Mouse (Mus musculus): Measurements from ENCODE around the gene Nfic. TPM values are rescaled to one million over a fixed set of nuclear protein-coding genes. Genes with fewer than 3 reads are reported as not detected.

Gene Nfic
- polyA plus RNA-seq, 1 experiment from 2014 or later: 15.4 TPM

- Histone ChIP-seq H3K27ac (ENCODE audit: low read length) (no peak overlapping the region), H3K9ac (ENCODE audit: low read depth, low read length) (peak overlapping the region; percentile 30), H3K9me3 (replicated peaks; ENCODE audit: control insufficient read depth, low read length, poor library complexity, severe bottlenecking) (no peaks in the 10 kb centered on the region), H3K4me1 (ENCODE audit: control insufficient read depth, insufficient read depth, low read length) (peaks cover 39% of the 10 kb centered on the region), H3K27me3 (ENCODE audit: control insufficient read depth, insufficient read depth, low read depth, low read length) (peaks cover 14% of the 10 kb centered on the region), H3K36me3 (ENCODE audit: control insufficient read depth, insufficient read depth, low read length) (peaks cover 1% of the 10 kb centered on the region; the same call in 1 of the 2 replicates), H3K4me2 (ENCODE audit: low read length) (peak overlapping the region; percentile 14; the same call in 1 of the 2 replicates), H3K4me3 (ENCODE audit: low read depth, low read length) (no peak overlapping the region)
- no peak for ATAC-seq
- WGBS: 28% methylated on average over 10 of the region's 10 CpGs
Observed at GRCm38 (mm10) chr10:81425236-81425850, 30.1 kb downstream of the Nfic start.

GRCm38 (mm10) chr10:81424246-81425051 is 31.0 kb downstream of the Nfic start:
- Histone ChIP-seq H3K27ac (ENCODE audit: low read length) (no peak overlapping the region), H3K27me3 (ENCODE audit: control insufficient read depth, insufficient read depth, low read depth, low read length) (peaks cover 14% of the 10 kb centered on the region), H3K36me3 (ENCODE audit: control insufficient read depth, insufficient read depth, low read length) (peaks cover 7% of the 10 kb centered on the region; the same call in 1 of the 2 replicates), H3K4me3 (ENCODE audit: low read depth, low read length) (no peak overlapping the region), H3K9ac (ENCODE audit: low read depth, low read length) (no peak overlapping the region), H3K4me1 (ENCODE audit: control insufficient read depth, insufficient read depth, low read length) (peaks cover 35% of the 10 kb centered on the region), H3K4me2 (ENCODE audit: low read length) (peak overlapping the region; percentile 17; the same call in 1 of the 2 replicates), H3K9me3 (replicated peaks; ENCODE audit: control insufficient read depth, low read length, poor library complexity, severe bottlenecking) (no peaks in the 10 kb centered on the region)
- ATAC-seq: no peak
- 6% methylated on average over 23 of the region's 25 CpGs for WGBS

GRCm38 (mm10) chr10:81423476-81424245 is 31.8 kb downstream of the Nfic start:
- Histone ChIP-seq H3K4me1 (ENCODE audit: control insufficient read depth, insufficient read depth, low read length) (peaks cover 32% of the 10 kb centered on the region), H3K4me2 (ENCODE audit: low read length) (no peak overlapping the region), H3K27me3 (ENCODE audit: control insufficient read depth, insufficient read depth, low read depth, low read length) (peaks cover 14% of the 10 kb centered on the region), H3K27ac (ENCODE audit: low read length) (no peak overlapping the region), H3K4me3 (ENCODE audit: low read depth, low read length) (no peak overlapping the region), H3K36me3 (ENCODE audit: control insufficient read depth, insufficient read depth, low read length) (peaks cover 7% of the 10 kb centered on the region; the same call in 1 of the 2 replicates), H3K9ac (ENCODE audit: low read depth, low read length) (no peak overlapping the region), H3K9me3 (replicated peaks; ENCODE audit: control insufficient read depth, low read length, poor library complexity, severe bottlenecking) (no peaks in the 10 kb centered on the region)
- WGBS: 78% methylated on average over 4 of the region's 4 CpGs
- ATAC-seq: no peak

GRCm38 (mm10) chr10:81422661-81423217 is 32.7 kb downstream of the Nfic start:
- WGBS: 76% methylated on average over 3 of the region's 3 CpGs
- Histone ChIP-seq H3K36me3 (ENCODE audit: control insufficient read depth, insufficient read depth, low read length) (peaks cover 7% of the 10 kb centered on the region; the same call in 1 of the 2 replicates), H3K4me3 (ENCODE audit: low read depth, low read length) (no peak overlapping the region), H3K9ac (ENCODE audit: low read depth, low read length) (no peak overlapping the region), H3K9me3 (replicated peaks; ENCODE audit: control insufficient read depth, low read length, poor library complexity, severe bottlenecking) (no peaks in the 10 kb centered on the region), H3K4me2 (ENCODE audit: low read length) (no peak overlapping the region), H3K27me3 (ENCODE audit: control insufficient read depth, insufficient read depth, low read depth, low read length) (peaks cover 11% of the 10 kb centered on the region), H3K27ac (ENCODE audit: low read length) (no peak overlapping the region), H3K4me1 (ENCODE audit: control insufficient read depth, insufficient read depth, low read length) (peaks cover 36% of the 10 kb centered on the region)
- ATAC-seq: no peak

GRCm38 (mm10) chr10:81422191-81422590 is 33.2 kb downstream of the Nfic start:
- peaks cover 37% of the 10 kb centered on the region for H3K4me1 ChIP-seq (ENCODE audit: control insufficient read depth, insufficient read depth, low read length)
- peaks cover 7% of the 10 kb centered on the region; the same call in 1 of the 2 replicates for H3K36me3 ChIP-seq (ENCODE audit: control insufficient read depth, insufficient read depth, low read length)
- H3K4me3 ChIP-seq (ENCODE audit: low read depth, low read length): no peak overlapping the region
- no peaks in the 10 kb centered on the region for H3K9me3 ChIP-seq (replicated peaks; ENCODE audit: control insufficient read depth, low read length, poor library complexity, severe bottlenecking)
- no peak overlapping the region for H3K9ac ChIP-seq (ENCODE audit: low read depth, low read length)
- 75% methylated on average over 6 of the region's 6 CpGs for WGBS
- H3K4me2 ChIP-seq (ENCODE audit: low read length): no peak overlapping the region
- peaks cover 5% of the 10 kb centered on the region; the same call in 1 of the 2 replicates for H3K27me3 ChIP-seq (ENCODE audit: control insufficient read depth, insufficient read depth, low read depth, low read length)
- H3K27ac ChIP-seq (ENCODE audit: low read length): no peak overlapping the region
- no peak for ATAC-seq

DNA sequence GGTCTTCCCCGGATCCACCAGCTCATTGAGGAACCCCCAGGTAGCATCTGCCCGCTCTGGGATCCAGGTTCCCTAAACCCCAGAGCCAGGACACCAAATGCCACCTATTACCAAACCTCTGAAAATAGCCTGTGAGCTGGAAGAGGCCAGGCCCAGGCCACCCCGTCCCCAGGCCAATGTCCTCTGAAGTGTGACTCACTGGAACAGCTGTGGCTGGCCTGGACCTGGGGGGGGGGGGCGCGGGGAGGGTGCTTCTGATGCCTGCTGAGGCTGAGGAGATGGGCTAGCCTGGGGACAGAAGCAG is 33.7 kb downstream of the Nfic start:
- Histone ChIP-seq H3K9ac (ENCODE audit: low read depth, low read length) (no peak overlapping the region), H3K36me3 (ENCODE audit: control insufficient read depth, insufficient read depth, low read length) (peaks cover 7% of the 10 kb centered on the region; the same call in 1 of the 2 replicates), H3K9me3 (replicated peaks; ENCODE audit: control insufficient read depth, low read length, poor library complexity, severe bottlenecking) (no peaks in the 10 kb centered on the region), H3K27me3 (ENCODE audit: control insufficient read depth, insufficient read depth, low read depth, low read length) (peaks cover 5% of the 10 kb centered on the region; the same call in 1 of the 2 replicates), H3K4me2 (ENCODE audit: low read length) (no peak overlapping the region), H3K27ac (ENCODE audit: low read length) (no peak overlapping the region), H3K4me3 (ENCODE audit: low read depth, low read length) (no peak overlapping the region), H3K4me1 (ENCODE audit: control insufficient read depth, insufficient read depth, low read length) (peaks cover 37% of the 10 kb centered on the region)
- 79% methylated on average over 4 of the region's 5 CpGs for WGBS
- ATAC-seq: no peak

DNA sequence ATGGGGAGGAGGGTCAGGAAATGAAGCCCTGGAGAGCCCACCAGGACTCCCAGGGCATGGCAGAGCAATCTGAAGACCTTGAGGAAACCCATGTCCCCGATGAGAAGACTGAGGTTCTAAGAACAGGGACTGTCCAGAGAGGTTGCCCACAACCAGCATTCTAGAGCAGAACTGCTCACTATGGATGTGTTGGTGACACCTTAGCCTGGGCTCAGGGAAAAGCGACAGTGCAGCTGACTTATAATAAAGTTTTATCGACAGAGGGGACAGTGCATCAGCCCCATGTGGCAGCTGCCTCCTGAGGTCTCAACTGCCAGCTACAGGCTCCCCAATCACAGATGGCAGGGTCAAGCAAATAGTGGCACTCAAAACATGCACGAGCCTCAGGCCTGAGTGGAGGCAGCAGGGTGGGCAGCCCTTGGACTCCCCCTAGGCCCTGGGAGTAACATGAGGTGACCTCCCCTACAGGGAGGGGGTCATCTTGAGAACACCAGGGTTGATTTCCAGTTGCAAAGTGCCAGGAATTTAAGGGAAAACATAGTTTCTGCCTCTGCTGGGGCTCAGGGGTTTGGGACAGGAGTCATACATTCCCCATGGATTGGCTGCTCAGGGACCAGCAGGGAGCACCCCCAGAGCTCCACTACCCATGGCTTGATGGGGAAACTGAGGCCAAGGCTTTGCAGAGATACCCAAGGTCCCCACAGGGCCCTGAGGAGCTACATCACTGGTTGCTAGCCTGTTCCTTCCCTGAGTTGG is 34.2 kb downstream of the Nfic start:
- 73% methylated on average over 4 of the region's 4 CpGs for WGBS
- ATAC-seq: no peak
- H3K4me1 ChIP-seq (ENCODE audit: control insufficient read depth, insufficient read depth, low read length): peaks cover 36% of the 10 kb centered on the region
- no peak overlapping the region for H3K9ac ChIP-seq (ENCODE audit: low read depth, low read length)
- no peak overlapping the region for H3K4me2 ChIP-seq (ENCODE audit: low read length)
- no peak overlapping the region for H3K27ac ChIP-seq (ENCODE audit: low read length)
- no peaks in the 10 kb centered on the region for H3K9me3 ChIP-seq (replicated peaks; ENCODE audit: control insufficient read depth, low read length, poor library complexity, severe bottlenecking)
- no peak overlapping the region for H3K4me3 ChIP-seq (ENCODE audit: low read depth, low read length)
- peaks cover 5% of the 10 kb centered on the region; the same call in 1 of the 2 replicates for H3K27me3 ChIP-seq (ENCODE audit: control insufficient read depth, insufficient read depth, low read depth, low read length)
- H3K36me3 ChIP-seq (ENCODE audit: control insufficient read depth, insufficient read depth, low read length): peaks cover 7% of the 10 kb centered on the region; the same call in 1 of the 2 replicates

DNA sequence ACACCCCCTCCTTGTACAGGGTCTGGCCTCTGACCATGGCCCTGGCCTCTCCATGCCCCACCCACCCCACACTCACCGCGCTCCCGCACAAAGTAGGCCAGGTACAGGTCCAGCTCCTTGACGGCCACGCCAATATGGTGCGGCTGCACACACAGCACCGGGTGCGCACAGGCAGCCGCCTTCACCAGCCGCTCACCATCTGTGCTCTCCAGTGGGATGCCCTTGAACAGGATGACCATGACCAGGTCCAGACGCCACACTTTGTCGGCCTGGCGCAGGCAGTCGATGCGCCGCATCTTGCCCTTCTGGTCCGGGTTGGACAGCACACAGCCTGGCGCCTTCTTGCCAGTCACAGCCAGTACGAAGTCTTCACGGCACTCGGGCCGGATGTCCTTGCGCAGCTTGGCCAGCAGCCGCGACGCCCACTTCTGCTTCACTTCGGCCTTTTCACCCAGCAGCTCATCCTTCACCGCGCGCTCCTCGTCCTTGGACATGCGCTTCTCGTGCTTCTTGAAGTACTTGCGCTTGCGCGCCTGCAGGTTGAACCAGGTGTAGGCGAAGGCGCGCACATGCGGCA is 35.2 kb downstream of the Nfic start:
- H3K9me3 ChIP-seq (replicated peaks; ENCODE audit: control insufficient read depth, low read length, poor library complexity, severe bottlenecking): no peaks in the 10 kb centered on the region
- H3K4me2 ChIP-seq (ENCODE audit: low read length): no peak overlapping the region
- peaks cover under 1% of the 10 kb centered on the region; the same call in 1 of the 2 replicates for H3K27me3 ChIP-seq (ENCODE audit: control insufficient read depth, insufficient read depth, low read depth, low read length)
- ATAC-seq: no peak
- H3K9ac ChIP-seq (ENCODE audit: low read depth, low read length): no peak overlapping the region
- no peak overlapping the region for H3K27ac ChIP-seq (ENCODE audit: low read length)
- WGBS: 89% methylated on average over 40 of the region's 40 CpGs
- H3K36me3 ChIP-seq (ENCODE audit: control insufficient read depth, insufficient read depth, low read length): peaks cover 7% of the 10 kb centered on the region; the same call in 1 of the 2 replicates
- H3K4me1 ChIP-seq (ENCODE audit: control insufficient read depth, insufficient read depth, low read length): peaks cover 27% of the 10 kb centered on the region
- no peak overlapping the region for H3K4me3 ChIP-seq (ENCODE audit: low read depth, low read length)

All from midbrain, embryonic 16.5 days (tissue).